Mouse (Mus musculus): ENCODE measurements around the gene Dcx. TPM values are rescaled to one million over a fixed set of nuclear protein-coding genes. Genes with fewer than 3 reads are reported as not detected.

Gene Dcx
- polyA plus RNA-seq, 1 experiment from 2014 or later, result 6.6 TPM

DNA sequence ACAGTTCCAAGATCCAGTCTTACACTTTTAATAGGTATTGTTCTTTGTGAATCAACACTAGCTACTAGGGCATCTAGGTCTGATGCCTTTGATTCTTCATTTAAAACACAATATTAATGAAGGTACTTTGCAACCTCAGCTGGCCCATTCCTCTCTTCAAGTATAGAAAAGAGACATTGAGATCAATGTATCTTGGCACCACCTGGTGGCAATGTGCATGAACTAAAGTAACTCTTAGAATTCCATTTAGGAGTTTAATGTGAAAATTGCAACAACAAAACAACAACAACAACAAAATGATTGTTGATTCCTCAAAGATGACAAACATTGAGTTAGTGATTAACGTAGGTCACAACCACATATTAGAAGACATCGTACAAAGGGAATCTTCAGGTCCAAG, 114.2 kb downstream of the Dcx start:
- no peaks in the 10 kb centered on the region for H3K9me3 ChIP-seq
- no peaks in the 10 kb centered on the region; the same call in 1 of the 2 replicates for H3K27me3 ChIP-seq
- WGBS, result 95% methylated on average over 2 of the region's 2 CpGs
- no peak overlapping the region for H3K9ac ChIP-seq
- H3K4me3 ChIP-seq, result no peak overlapping the region
- ATAC-seq (ENCODE audit: insufficient number of reproducible peaks, low FRiP score, low TSS enrichment, low read depth), result no peak
- no peaks in the 10 kb centered on the region for H3K36me3 ChIP-seq
- no peak overlapping the region for H3K4me2 ChIP-seq
- H3K27ac ChIP-seq, result no peak overlapping the region
- H3K4me1 ChIP-seq, result no peaks in the 10 kb centered on the region

DNA sequence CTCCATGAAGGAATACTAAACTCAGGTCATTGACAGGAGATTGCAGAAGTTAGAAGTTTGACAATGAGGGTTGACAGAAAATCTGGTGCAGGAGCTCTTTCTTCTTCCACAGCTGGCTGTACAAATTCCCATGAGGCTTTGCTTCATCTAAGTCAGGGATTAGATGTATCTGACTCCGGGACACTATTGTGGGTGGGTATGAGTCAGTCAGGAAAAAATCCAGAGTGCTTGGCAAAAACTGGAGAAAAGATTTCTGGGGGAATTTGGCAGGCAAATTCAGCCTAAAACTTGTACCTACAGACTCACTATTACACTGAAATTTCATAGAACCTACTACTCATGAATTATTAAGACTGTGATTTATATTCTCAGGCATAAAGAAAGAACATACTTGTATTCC, 117.2 kb downstream of the Dcx start:
- 61% methylated on average over 1 of the region's 1 CpGs for WGBS

More for the DNA sequence above, 117.2 kb downstream of the Dcx start:
- Histone ChIP-seq H3K27me3 (no peaks in the 10 kb centered on the region; the same call in 1 of the 2 replicates), H3K4me3 (no peak overlapping the region), H3K9ac (no peak overlapping the region), H3K9me3 (no peaks in the 10 kb centered on the region), H3K27ac (no peak overlapping the region), H3K4me2 (no peak overlapping the region), H3K36me3 (0 out of 2 replicates have a peak, but pooled peaks cover 3% of the 10 kb centered on the region), H3K4me1 (no peaks in the 10 kb centered on the region)
- ATAC-seq (ENCODE audit: insufficient number of reproducible peaks, low FRiP score, low TSS enrichment, low read depth), result no peak

Small RNA genes lying within 50 kb of the gene (microRNA-seq; reads per million reads assigned to microRNA genes)
- not detected for gene Gm47298

Other genes starting within 250 kb of the Dcx start
- gene Capn6, start 105.9 kb downstream of the Dcx start, polyA plus RNA-seq (2015; fragmentation: Nextera tagmentation; extraction: Ambion mirVana), result 323 and 402 TPM in 2 replicates
- 1.2 TPM in 2 replicates for gene A730046J19Rik, start 220.4 kb upstream of the Dcx start, polyA plus RNA-seq (2015; fragmentation: Nextera tagmentation; extraction: Ambion mirVana)